Mouse (Mus musculus): ENCODE results near the gene Pak6. TPM values are rescaled to one million over a fixed set of nuclear protein-coding genes. Genes with fewer than 3 reads are reported as not detected.
A peak's percentile ranks its signal among the peaks of the same experiment; 100 is the strongest.

Pak6 gene
- total and polyA plus RNA-seq, 3 experiments = 12.0 to 38.7 (median 22.5) TPM

DNA sequence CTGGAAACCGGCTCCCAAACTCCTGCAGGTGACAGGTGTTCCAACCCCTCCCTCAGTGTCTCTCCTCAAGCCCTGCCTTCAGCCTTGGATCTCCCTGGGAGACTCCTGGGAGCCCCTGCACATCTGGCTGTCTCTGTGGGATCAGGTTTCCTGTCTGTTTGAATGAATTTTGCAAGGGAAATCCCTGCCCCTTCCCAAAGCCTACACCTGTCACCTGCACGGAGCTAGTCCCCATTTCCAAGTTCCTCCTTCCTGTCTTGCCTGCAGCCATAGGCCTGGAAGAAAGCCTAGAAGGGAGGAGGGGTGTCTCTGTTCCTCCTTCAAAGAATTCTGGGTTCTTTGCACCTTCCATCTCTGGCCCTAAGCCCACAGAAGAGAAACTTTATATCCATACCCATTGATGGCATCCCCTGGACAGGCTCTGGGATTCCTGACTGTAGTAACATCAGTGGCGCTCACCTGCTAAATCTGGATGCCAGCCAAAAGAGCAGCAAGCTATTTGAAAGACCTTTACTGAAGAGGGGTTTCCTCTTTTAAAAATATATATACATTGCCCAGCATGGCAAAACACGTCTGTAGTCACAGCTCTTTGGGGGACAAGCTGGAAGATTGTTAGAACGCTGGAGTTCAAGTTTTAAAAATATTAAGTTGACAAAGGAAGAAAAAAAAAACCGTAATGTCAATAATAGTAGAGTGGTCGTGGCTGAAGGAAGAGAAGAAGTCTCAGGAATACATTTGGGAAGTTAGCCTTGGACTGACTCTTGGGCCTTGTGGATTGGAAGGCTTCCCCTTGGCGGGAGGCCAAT is 66.9 kb downstream of the Pak6 start:
- DNase-seq = no peak

DNA sequence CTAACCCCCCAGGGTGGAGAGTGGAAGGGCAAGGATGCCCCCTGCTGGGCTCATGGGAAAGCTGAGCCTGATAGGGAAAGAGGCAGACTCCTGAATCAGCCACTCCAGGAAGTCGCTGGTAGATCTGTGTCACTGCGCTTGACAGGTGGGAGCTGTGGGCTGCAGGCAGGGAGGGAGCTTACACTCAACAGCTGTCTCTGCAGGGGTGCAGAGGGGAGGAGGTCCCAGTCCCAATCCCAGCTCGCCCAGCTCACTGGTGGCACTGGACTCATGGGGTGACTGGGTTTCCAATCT is 67.5 kb downstream of the Pak6 start:
- peak; percentile 87 for DNase-seq

DNA sequence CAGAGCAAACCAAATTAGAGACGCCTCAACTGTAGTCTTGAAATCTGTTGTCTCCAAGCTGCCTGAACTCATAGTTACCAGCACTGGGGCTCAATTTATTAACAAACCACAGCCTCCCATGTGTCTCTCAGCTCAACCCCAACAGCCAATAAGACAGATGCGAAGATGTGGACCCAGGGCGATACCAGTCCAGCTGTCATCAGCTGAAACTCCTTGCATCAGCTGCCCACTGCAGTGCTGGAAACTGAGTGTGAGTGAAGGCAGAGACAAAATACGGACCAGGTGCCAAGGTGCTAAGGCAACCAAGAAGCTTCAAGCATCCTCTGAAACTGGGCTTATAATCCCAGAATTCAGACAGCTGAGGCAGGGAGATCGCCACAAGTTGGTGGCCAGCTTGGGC is 68.9 kb downstream of the Pak6 start:
- DNase-seq = no peak

DNA sequence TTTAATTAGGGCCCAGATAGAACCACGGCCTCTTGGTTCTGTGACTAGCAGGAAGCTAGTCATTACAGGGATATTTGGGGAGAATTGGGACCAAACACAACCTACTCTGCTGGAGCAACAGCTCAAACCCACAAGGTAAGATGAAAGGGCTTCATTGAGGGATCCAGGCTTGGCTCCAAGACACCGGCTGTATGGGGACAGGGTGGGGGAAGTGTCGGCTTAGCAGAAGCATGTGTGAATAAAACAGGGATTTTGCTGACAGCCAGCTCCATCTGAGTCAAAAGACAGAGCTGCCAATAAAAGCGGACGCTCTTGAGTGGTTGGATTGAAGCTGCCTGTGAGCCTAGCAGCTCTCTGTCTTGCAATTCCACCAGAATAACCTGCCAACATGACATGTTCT is 70.2 kb downstream of the Pak6 start:
- DNase-seq = peak; percentile 0

DNA sequence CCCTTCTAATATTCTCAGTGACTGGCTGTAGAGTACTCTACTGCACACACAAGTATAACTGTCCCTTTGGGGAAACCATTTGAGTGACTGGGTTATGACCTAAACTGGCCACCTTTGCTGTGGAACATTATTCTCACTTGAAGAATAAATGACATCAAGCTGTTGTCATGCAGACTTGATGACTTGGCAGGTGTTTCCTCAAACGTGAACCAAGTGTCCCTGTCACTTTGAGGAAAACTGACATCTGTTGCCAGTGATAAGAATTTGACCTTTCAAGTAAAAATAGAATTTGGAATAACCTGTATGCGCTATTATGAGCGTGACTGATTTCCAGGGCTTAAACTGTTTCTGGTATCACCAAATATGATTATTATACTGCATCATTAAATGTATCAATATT is 77.2 kb downstream of the Pak6 start:
- no peak for DNase-seq

DNA sequence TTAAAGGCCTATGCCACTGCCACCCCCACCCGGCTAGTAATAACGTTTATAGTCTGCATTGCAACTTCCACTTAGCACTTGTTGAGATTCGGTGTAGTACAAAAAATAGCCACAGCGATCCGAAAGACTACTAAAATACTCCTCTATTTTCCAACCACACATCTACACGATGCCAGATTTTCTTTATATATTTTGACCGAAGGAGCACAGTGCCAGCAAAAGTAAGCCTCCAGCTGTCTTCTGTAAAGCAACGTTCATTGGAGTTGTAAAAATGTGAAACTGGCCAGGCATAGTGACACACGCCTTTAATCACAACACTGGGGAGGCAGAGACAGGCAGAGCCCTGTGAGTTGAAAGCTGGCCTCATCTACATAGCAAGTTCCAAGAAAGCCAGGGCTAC is 78.1 kb downstream of the Pak6 start:
- DNase-seq = peak; percentile 1

DNA sequence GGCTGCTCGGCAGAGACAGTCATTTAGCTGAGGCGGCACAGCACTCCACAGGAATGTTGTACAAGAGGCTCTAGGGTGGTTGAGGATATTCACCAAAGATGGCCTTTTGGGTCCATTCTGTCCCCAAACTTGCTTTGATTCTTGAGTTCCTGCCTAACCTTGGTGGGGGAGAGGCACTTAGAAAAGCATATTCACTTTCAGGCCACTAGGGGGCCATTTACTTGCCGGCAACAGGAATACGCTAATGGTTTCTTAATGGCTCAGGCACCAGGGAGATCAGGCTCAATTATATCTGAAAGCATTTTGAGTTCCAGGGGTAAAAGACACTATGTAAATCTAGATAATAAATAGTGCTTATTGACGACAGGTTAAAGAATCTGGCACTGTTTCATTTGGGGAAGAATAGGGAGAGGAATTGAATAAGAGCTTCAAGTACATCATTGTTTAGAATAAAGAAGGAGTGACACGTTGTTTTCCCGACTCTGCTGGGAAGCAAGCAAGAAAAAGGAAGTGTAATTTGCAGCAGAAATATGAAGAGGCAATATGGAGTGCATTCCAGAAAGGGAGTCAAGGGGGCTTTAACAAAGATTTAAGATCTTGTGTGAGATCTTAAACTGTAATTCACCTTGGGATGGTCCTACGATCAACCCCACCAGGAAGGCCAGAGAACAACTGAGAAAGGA is 80.3 kb downstream of the Pak6 start:
- DNase-seq = peak; percentile 55

DNA sequence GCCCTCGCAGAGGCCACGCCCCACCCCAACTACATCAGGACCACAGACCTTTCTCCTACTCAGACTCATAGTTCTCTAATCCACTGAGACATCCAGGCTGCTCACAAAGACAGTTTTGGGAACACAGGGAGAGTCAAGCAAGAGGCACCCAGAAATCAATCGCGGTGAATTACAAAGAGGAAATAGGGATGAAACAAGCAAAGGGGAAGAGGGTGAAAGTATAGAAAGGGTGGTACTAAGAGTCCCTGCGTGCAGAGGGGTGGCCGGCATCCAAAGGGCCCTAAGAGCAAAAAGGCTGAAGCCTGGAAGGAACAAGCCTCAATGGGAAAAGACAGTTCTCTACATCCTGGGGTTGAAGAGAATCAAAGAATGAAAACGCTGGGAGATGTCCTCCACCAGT is 81.5 kb downstream of the Pak6 start:
- DNase-seq = peak; percentile 5

DNA sequence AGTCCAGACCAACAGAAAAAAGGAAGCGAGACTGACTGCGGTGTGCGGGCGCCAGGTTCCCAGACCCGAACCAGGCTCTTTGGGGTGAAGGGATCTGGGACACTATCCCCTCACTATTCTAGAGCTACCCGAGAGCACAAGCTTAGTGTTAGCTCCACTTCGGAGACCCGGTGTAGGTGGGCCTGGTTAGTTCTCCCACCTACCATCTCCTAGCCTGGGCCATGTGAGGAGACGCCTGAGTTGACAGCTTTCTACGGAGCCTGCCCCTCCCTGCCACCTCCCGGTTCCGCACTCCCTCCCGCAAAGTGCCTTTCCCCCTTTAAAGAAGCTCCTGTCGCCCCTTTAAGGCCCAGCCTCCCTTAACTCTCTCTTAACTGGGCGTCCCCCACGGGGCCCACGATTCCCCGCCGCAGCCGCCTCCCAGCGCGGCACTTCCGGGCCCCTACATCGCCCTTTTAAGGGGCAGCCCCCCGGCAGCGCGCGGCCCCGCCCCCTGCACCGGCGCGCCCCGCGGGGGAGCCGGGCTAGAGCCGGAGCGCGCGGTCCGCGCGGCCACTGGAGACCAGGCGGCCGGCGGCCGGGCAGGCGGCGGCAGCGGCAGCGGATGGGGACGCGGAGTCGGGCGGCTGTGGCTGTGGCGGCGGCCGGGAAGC is 82.3 kb downstream of the Pak6 start, which contains the start of gene Inafm2:
Inafm2 (plus strand) TSS at position 527 of the 653 bp plus-strand sequence.
- DNase-seq = peak; percentile 97

DNA sequence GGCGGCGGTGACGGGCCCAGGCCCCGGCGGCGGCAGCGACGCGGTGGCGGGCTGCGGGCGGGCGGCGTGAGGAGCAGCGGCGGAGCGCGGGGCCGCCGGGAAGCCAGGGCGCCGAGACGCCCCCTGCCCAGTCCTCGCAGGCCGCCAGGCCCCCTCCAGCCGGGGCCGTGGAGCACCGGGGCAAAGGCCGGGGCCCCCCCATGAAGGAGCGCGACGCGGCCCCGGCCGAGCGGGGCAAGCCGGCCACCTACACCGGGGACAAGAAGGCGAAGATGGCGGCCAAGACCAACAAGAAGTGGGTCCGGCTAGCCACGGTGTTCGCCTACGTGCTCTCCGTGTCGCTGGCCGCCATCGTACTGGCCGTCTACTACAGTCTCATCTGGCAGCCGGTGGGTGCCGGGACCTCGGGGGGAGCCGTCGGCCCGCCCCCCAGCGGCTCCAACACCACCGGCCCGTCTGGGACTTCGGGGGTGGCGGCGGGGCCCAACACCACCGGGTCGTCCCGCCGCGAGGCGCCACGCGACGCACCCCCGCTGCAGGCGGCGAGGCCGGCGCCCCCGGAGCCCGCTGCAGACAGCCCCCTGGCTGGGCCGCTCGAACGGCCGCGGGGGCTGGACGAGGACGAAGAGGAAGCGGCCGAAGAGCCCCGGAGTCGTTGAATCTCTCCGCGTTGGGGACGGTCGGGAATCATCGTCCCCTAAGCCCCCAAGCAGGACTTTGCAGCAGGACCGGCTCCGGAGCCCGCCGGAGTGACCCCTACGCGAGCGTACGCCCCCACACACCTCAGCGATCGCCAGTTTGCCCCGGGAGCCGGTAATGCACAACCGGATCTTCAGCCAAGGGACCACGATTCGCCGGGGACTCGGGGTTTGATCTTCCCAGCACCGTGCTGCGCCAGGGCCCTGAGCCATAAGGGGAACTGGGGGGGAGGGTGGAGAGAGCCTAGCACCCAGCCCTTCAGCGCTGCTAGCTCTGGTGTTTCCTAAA is 83.1 kb downstream of the Pak6 start:
- peak; percentile 67 for DNase-seq

DNA sequence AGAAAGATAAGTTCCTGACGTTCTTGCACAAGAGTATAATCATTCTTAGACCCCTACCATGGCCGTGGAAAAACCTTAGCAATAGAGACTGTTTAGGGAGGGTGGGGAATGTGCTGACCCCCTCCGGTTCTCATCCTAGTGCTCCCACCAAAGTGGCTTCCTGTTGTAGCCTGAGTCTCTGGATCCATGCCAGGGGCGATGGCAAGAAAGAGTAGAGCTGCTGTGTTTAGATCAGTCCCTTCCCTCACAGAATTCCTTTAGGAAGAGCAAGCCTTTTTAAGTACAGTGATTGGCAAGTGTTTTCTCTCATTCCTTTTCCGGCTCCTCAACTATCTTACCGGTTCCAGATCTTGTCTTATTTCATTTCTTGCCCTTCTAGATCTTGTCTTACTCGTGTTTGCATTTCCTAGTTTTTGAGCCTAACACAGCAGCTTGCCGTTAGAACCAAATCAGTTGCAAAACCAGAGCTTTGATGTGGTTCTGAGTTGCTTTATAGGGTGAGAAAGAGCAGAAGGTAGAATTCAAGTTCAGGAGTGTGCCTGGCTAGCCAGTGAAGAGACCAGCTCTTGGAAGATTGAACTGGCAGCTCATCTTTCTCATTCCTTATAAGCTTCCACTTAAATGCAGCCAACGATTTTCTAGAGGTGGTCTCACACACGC is 84.3 kb downstream of the Pak6 start:
- DNase-seq = no peak

Other genes starting within 250 kb of the Pak6 start
- gene Srp14, start 183.6 kb upstream of the Pak6 start, total RNA-seq (2021) = 100 to 1,000 TPM; 181 to 246 TPM
- gene Srp14, start 183.6 kb upstream of the Pak6 start, polyA plus RNA-seq (2012; rRNA removed) = 45.7 and 48.2 TPM in 2 replicates
- gene Bmf, start 113.6 kb upstream of the Pak6 start, total RNA-seq (2021) = 10 to 100 TPM in 1 of 2 experiments, 1 to 10 TPM in 1; 8.9 to 15.9 TPM
- 29.6 and 31.1 TPM in 2 replicates for gene Bmf, start 113.6 kb upstream of the Pak6 start, polyA plus RNA-seq (2012; rRNA removed)
- gene Bub1b, start 65.1 kb upstream of the Pak6 start, total RNA-seq (2021) = 1 to 10 TPM; 2.8 to 4.6 TPM
- 1.0 and 1.1 TPM in 2 replicates for gene Bub1b, start 65.1 kb upstream of the Pak6 start, polyA plus RNA-seq (2012; rRNA removed)
- gene Ankrd63, start 40.7 kb downstream of the Pak6 start, total RNA-seq (2021) = under 1 TPM; 0.14 to 0.35 TPM
- gene Ankrd63, start 40.7 kb downstream of the Pak6 start, polyA plus RNA-seq (2012; rRNA removed) = 0.26 and 0.29 TPM in 2 replicates
- 1 to 10 TPM; 1.6 to 2.4 TPM for gene Plcb2, start 65.1 kb downstream of the Pak6 start, total RNA-seq (2021)
- gene Plcb2, start 65.1 kb downstream of the Pak6 start, polyA plus RNA-seq (2012; rRNA removed) = 0.97 and 1.4 TPM in 2 replicates
- gene Inafm2, start 82.5 kb downstream of the Pak6 start, total RNA-seq (2021) = 10 to 100 TPM; 30.0 to 45.0 TPM
- gene Inafm2, start 82.5 kb downstream of the Pak6 start, polyA plus RNA-seq (2012; rRNA removed) = 22.1 and 31.3 TPM in 2 replicates
- 10 to 100 TPM in 1 of 2 experiments, 1 to 10 TPM in 1; 3.3 to 13.9 TPM for gene Ccdc9b, start 99.4 kb downstream of the Pak6 start, total RNA-seq (2021)
- gene Ccdc9b, start 99.4 kb downstream of the Pak6 start, polyA plus RNA-seq (2012; rRNA removed) = 4.0 and 5.3 TPM in 2 replicates
- not detected for gene Phgr1, start 109.5 kb downstream of the Pak6 start, total RNA-seq (2021)
- gene Phgr1, start 109.5 kb downstream of the Pak6 start, polyA plus RNA-seq (2012; rRNA removed) = 0.83 TPM in 1 of 2 replicates, not detected in the other
- 10 to 100 TPM; 27.0 to 38.5 TPM for gene Disp2, start 116.4 kb downstream of the Pak6 start, total RNA-seq (2021)
- gene Disp2, start 116.4 kb downstream of the Pak6 start, polyA plus RNA-seq (2012; rRNA removed) = 25.9 and 27.7 TPM in 2 replicates
- 1 to 10 TPM; 1.8 to 2.1 TPM for gene Knstrn, start 150.7 kb downstream of the Pak6 start, total RNA-seq (2021)
- gene Knstrn, start 150.7 kb downstream of the Pak6 start, polyA plus RNA-seq (2012; rRNA removed) = 0.26 and 0.65 TPM in 2 replicates
- 100 to 1,000 TPM; 245 to 355 TPM for gene Ivd, start 198.7 kb downstream of the Pak6 start, total RNA-seq (2021)
- 205 and 242 TPM in 2 replicates for gene Ivd, start 198.7 kb downstream of the Pak6 start, polyA plus RNA-seq (2012; rRNA removed)
- gene Bahd1, start 237.1 kb downstream of the Pak6 start, total RNA-seq (2021) = 10 to 100 TPM; 36.5 to 46.0 TPM
- 59.5 and 60.3 TPM in 2 replicates for gene Bahd1, start 237.1 kb downstream of the Pak6 start, polyA plus RNA-seq (2012; rRNA removed)